Comparison of ENCODE assay signal across 20 mouse cellular contexts in the genomic region with DNA sequence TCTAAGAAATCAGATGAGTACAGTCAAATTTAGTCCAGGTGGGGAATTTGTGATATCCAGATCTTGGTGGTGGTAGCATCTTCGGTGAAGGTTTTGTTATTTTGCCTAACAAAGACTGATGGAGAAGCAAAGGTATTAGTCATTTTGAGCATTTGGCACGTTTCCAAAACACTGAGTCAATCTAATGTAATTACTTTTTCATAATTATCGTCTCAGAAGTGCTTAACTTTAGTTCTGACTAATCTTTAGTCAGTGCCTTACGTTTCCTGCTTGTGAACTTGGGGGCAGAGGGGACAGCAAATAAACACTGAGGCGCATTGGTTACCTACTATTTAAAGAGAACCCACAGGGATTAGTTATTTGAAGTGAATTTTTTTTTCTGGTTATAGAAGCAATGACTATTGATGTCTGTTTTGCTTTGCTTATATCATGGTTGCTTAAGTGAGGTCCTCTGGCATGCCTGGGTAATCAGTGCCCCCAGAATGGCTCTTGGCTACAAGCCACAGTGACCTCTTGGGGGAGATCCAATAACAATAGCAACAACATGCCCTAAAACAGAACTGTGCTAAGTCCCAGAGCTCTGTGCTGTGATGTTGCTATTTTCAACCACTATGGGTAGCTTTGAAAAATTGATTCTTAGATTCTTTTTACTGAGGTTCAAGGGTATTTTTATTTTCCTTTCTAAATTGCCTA.
DNase-seq lines count a peak whose midpoint lies in the region; ATAC-seq and TF ChIP-seq lines count a peak whose summit lies in the region.
"Had no signal": no experiment of that assay in that cellular context is flagged by ENCODE, and none has a peak within 500 bp of the region (broad histone marks: within the 10 kb centered on the region; RNA-seq: fewer than 3 reads in every experiment).

No protein-coding gene starts in this region.

- no peaks in the 10 kb centered on the region for H3K9me3 ChIP-seq in heart, postnatal 0 days (replicated peaks; ENCODE audit: control insufficient read depth, low read length)
- H3K9me3 ChIP-seq in kidney, postnatal 0 days (replicated peaks; ENCODE audit: low read length), result no peaks in the 10 kb centered on the region
- H3K9me3 ChIP-seq in liver, postnatal 0 days (ENCODE audit: low read length), result no peaks in the 10 kb centered on the region
- H3K9me3 ChIP-seq: forebrain, embryonic 12.5 days; hindbrain, embryonic 12.5 days; limb, embryonic 15.5 days; stomach, embryonic 15.5 days had no signal

- DNase-seq in heart, postnatal 0 days (ENCODE audit: low spot score), result no peak
- DNase-seq in heart, postnatal 14 days, result no peak
- DNase-seq in NIH3T3 (ENCODE audit: low read depth), result peak; percentile 71
- peak; percentile 26 for DNase-seq in kidney, postnatal 0 days (ENCODE audit: low spot score)
- no peak for DNase-seq in liver, postnatal 0 days
- DNase-seq in embryo, embryonic 11 days, result no peak
- no peak for DNase-seq in urinary bladder, adult 2 months (ENCODE audit: low spot score)
- DNase-seq: adrenal gland, postnatal 14 days; cerebellum, postnatal 25 days; lung, adult 18-20 months; lung, postnatal 4 days; right cerebral cortex, adult 18-20 months; thymus, postnatal 36 days had no signal

- H3K27ac ChIP-seq in heart, postnatal 0 days (ENCODE audit: low read depth), result peak overlapping the region; percentile 37; the same call in 1 of the 2 replicates
- no peak overlapping the region for H3K27ac ChIP-seq in kidney, postnatal 0 days
- H3K27ac ChIP-seq in liver, postnatal 0 days (ENCODE audit: low read depth), result no peak overlapping the region
- H3K27ac ChIP-seq: forebrain, embryonic 12.5 days; hindbrain, embryonic 12.5 days; limb, embryonic 15.5 days; stomach, embryonic 15.5 days had no signal

- TF ChIP-seq CTCF in heart, postnatal 0 days (IDR thresholded peaks at IDR 0.05; ENCODE audit: low read depth), result no peak
- no peak for TF ChIP-seq CTCF in C2C12 (IDR thresholded peaks at IDR 0.05; ENCODE audit: control insufficient read depth, insufficient read depth, insufficient read length)
- TF ChIP-seq CTCF in kidney, postnatal 0 days (IDR thresholded peaks at IDR 0.05; ENCODE audit: low read depth), result no peak
- TF ChIP-seq CTCF in liver, postnatal 0 days (IDR thresholded peaks at IDR 0.05; ENCODE audit: low read depth), result no peak

- TF ChIP-seq EP300 in heart, postnatal 0 days (IDR thresholded peaks at IDR 0.05; ENCODE audit: low read depth), result no peak
- no peak for TF ChIP-seq EP300 in liver, postnatal 0 days (IDR thresholded peaks at IDR 0.05; ENCODE audit: low read depth)

- no peaks in the 10 kb centered on the region for H3K79me3 ChIP-seq in C2C12 (ENCODE audit: low read depth)

- ATAC-seq in heart, postnatal 0 days (ENCODE audit: insufficient read depth, low read depth), result peak; percentile 49; the same call in 1 of the 2 replicates
- ATAC-seq in kidney, postnatal 0 days (replicated peaks; ENCODE audit: low FRiP score, low read depth), result no peak
- ATAC-seq in liver, postnatal 0 days, result no peak
- ATAC-seq: intestine, embryonic 16.5 days had no signal

- H3K36me3 ChIP-seq in heart, postnatal 0 days (replicated peaks; ENCODE audit: control insufficient read depth, insufficient read depth, low read length), result no peaks in the 10 kb centered on the region
- H3K36me3 ChIP-seq in C2C12 (ENCODE audit: control insufficient read depth, insufficient read depth), result no peaks in the 10 kb centered on the region
- no peaks in the 10 kb centered on the region for H3K36me3 ChIP-seq in kidney, postnatal 0 days (ENCODE audit: insufficient read depth, low read length)
- no peaks in the 10 kb centered on the region for H3K36me3 ChIP-seq in liver, postnatal 0 days (replicated peaks; ENCODE audit: insufficient read depth, low read length)
- H3K36me3 ChIP-seq: forebrain, embryonic 12.5 days; hindbrain, embryonic 12.5 days; limb, embryonic 15.5 days; stomach, embryonic 15.5 days had no signal

- no peak overlapping the region for H3ac ChIP-seq in C2C12 (ENCODE audit: control insufficient read depth, insufficient read length, low read depth)

- no peak overlapping the region for H3K9ac ChIP-seq in heart, postnatal 0 days (replicated peaks; ENCODE audit: low read depth, low read length)
- no peak overlapping the region for H3K9ac ChIP-seq in kidney, postnatal 0 days (ENCODE audit: low read depth, low read length)
- H3K9ac ChIP-seq in liver, postnatal 0 days (replicated peaks), result no peak overlapping the region
- H3K9ac ChIP-seq: forebrain, embryonic 12.5 days; hindbrain, embryonic 12.5 days; limb, embryonic 15.5 days; stomach, embryonic 15.5 days had no signal

- intact Hi-C loops in heart, postnatal 14 days (cut with DNase I), result no loop called here

- no peak overlapping the region for H3K4me2 ChIP-seq in heart, postnatal 0 days (ENCODE audit: low read depth, low read length)
- H3K4me2 ChIP-seq in kidney, postnatal 0 days (ENCODE audit: low read length), result no peak overlapping the region
- H3K4me2 ChIP-seq in liver, postnatal 0 days (ENCODE audit: low read depth, low read length), result no peak overlapping the region
- H3K4me2 ChIP-seq: forebrain, embryonic 12.5 days; hindbrain, embryonic 12.5 days; limb, embryonic 15.5 days; midbrain, embryonic 11.5 days; stomach, embryonic 15.5 days had no signal

- no peaks in the 10 kb centered on the region for H3K79me2 ChIP-seq in C2C12 (ENCODE audit: control insufficient read depth, insufficient read depth)

- peaks cover 9% of the 10 kb centered on the region; the same call in 1 of the 2 replicates for H3K4me1 ChIP-seq in heart, postnatal 0 days (ENCODE audit: control insufficient read depth, insufficient read depth)
- H3K4me1 ChIP-seq in kidney, postnatal 0 days (replicated peaks; ENCODE audit: insufficient read depth, low read length), result no peaks in the 10 kb centered on the region; the same call in 1 of the 2 replicates
- H3K4me1 ChIP-seq in liver, postnatal 0 days (ENCODE audit: insufficient read depth), result no peaks in the 10 kb centered on the region
- H3K4me1 ChIP-seq: stomach, embryonic 15.5 days had no signal

- no peak overlapping the region for H3K4me3 ChIP-seq in heart, postnatal 0 days (ENCODE audit: low read depth, low read length)
- H3K4me3 ChIP-seq in C2C12 (ENCODE audit: insufficient read depth, poor library complexity, severe bottlenecking), result no peak overlapping the region
- no peak overlapping the region for H3K4me3 ChIP-seq in kidney, postnatal 0 days (replicated peaks; ENCODE audit: low read depth, low read length)
- no peak overlapping the region for H3K4me3 ChIP-seq in liver, postnatal 0 days (ENCODE audit: low read depth, low read length)
- H3K4me3 ChIP-seq: forebrain, embryonic 12.5 days; hindbrain, embryonic 12.5 days; limb, embryonic 15.5 days; stomach, embryonic 15.5 days had no signal

- 27% methylated on average over 5 of the region's 5 CpGs for WGBS in heart, postnatal 0 days
- 23% methylated on average over 5 of the region's 5 CpGs for WGBS in kidney, postnatal 0 days
- 49% methylated on average over 5 of the region's 5 CpGs for WGBS in liver, postnatal 0 days (ENCODE audit: insufficient replicate concordance)

- no peaks in the 10 kb centered on the region for H3K27me3 ChIP-seq in heart, postnatal 0 days (ENCODE audit: control insufficient read depth, insufficient read depth, low read length)
- no peaks in the 10 kb centered on the region for H3K27me3 ChIP-seq in C2C12 (ENCODE audit: control insufficient read depth, insufficient read depth, insufficient read length)
- H3K27me3 ChIP-seq in kidney, postnatal 0 days (ENCODE audit: insufficient read depth, low read length), result no peaks in the 10 kb centered on the region
- H3K27me3 ChIP-seq in liver, postnatal 0 days (ENCODE audit: insufficient read depth, low read length), result no peaks in the 10 kb centered on the region
- H3K27me3 ChIP-seq: limb, embryonic 15.5 days; stomach, embryonic 15.5 days had no signal

TF ChIP-seq in C2C12, 6 proteins besides CTCF, POLR2A, EP300 and RAD21:
- TF ChIP-seq USF1 (IDR thresholded peaks at IDR 0.05; ENCODE audit: low read depth), result no peak
- TF ChIP-seq MYOD1 (IDR thresholded peaks at IDR 0.05; ENCODE audit: control insufficient read depth, insufficient read length, low read depth), result no peak
- TF ChIP-seq FOSL1 (IDR thresholded peaks at IDR 0.05; ENCODE audit: insufficient read depth, low read length, poor library complexity, severe bottlenecking), result peak; percentile 67
- no peak for TF ChIP-seq MYOG (IDR thresholded peaks at IDR 0.05; ENCODE audit: control insufficient read depth, extremely low read depth, insufficient read length)
- TF ChIP-seq MAX (IDR thresholded peaks at IDR 0.05), result no peak
- peak; percentile 37 for TF ChIP-seq CEBPB (IDR thresholded peaks at IDR 0.05; ENCODE audit: low read depth)

Comparison
In these comparisons a context has a peak if more than half of its experiments do, and no peak if none do; other contexts are left out.
1. DNase-seq: peak in NIH3T3 (single experiment) and kidney, postnatal 0 days (single experiment); none in heart, postnatal 0 days (single experiment), heart, postnatal 14 days (0 of 2), liver, postnatal 0 days (single experiment), embryo, embryonic 11 days (single experiment) and urinary bladder, adult 2 months (single experiment).